Mouse (Mus musculus): Measurements from ENCODE around the gene Tmem222. TPM values are rescaled to one million over a fixed set of nuclear protein-coding genes. Genes with fewer than 3 reads are reported as not detected.

Tmem222 gene
- total RNA-seq, 2 experiments from 2014 or later: 25.1 to 27.0 TPM

GRCm38 (mm10) chr4:133223875-133224274 lies 53.7 kb downstream of the Tmem222 start:
- intact Hi-C loops (cut with DNase I): no loop called here
- DNase-seq: no peak

DNA sequence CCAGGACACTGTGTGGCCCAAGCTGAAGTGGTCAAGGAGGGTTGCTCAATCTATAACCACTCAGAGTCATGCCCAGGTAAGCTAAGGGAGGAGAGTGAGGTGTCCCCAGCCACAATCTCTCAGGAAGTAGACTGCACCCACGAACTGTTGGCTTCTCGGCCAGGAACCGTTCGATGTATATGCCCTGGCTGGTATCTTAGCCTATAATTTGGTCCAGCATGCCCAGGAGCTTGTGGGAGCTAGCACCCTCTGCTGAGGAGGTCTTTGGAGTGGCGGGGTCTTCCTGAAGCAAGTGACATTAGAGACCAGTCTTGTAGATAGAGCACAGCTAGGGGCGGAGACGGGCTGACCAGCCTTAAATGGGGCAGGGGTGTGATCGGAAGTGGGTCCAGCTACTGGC lies 55.9 kb downstream of the Tmem222 start:
- intact Hi-C loops (cut with DNase I): no loop called here

GRCm38 (mm10) chr4:133220656-133221055 lies 56.9 kb downstream of the Tmem222 start:
- DNase-seq: no peak
- intact Hi-C loops (cut with DNase I): no loop called here

More for the DNA sequence above, 55.9 kb downstream of the Tmem222 start:
- no peak for DNase-seq

GRCm38 (mm10) chr4:133218745-133219144 lies 58.8 kb downstream of the Tmem222 start:
- DNase-seq: no peak
- intact Hi-C loops (cut with DNase I): no loop called here

DNA sequence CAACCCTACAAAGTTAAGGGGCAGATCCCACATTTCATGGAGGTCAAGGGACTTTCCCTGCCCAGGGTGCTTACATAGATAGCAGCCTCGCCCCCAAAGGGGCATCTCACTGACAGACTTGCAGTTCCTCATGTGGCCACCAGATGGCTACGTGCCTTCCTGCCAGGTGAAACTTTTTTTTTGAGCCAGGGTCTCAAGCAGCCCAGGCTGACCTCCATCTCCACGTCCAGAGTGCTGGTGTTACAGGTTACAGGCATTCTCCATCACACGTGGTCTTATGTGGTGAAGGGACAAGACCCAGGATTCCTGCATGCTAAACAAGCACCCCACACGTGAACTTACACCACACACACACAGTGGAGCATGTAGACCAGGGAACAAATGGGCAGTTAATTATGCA lies 60.0 kb downstream of the Tmem222 start:
- intact Hi-C loops (cut with DNase I): loop anchor here (1.0 kb wide), 1 partner anchor 80 kb away; no protein-coding TSS in a partner anchor
- peak; percentile 65 to 77 for DNase-seq

Other genes with a start within 250 kb of the Tmem222 start
- gene Wasf2, start 147.3 kb downstream of the Tmem222 start, total RNA-seq (2021): 100 to 1,000 TPM; 133 to 135 TPM
- not detected for gene Cd164l2, start 65.7 kb downstream of the Tmem222 start, total RNA-seq (2021)
- gene Gpr3, start 65.3 kb downstream of the Tmem222 start, total RNA-seq (2021): under 1 TPM in 1 of 2 experiments, not detected in 1; 0.22 TPM
- gene Map3k6, start 37.0 kb downstream of the Tmem222 start, total RNA-seq (2021): 10 to 100 TPM; 22.4 to 22.5 TPM
- gene Sytl1, start 14.7 kb downstream of the Tmem222 start, total RNA-seq (2021): 1 to 10 TPM in 1 of 2 experiments, under 1 TPM in 1; 0.84 to 2.4 TPM
- gene Wdtc1, start 75.7 kb upstream of the Tmem222 start, total RNA-seq (2021): 10 to 100 TPM; 65.7 to 70.6 TPM
- 10 to 100 TPM; 21.2 to 22.9 TPM for gene Slc9a1, start 91.9 kb upstream of the Tmem222 start, total RNA-seq (2021)
- gene Tent5b, start 202.3 kb upstream of the Tmem222 start, total RNA-seq (2021): 1 to 10 TPM; 3.5 to 5.1 TPM
- 1 to 10 TPM; 1.6 to 3.1 TPM for gene Trnp1, start 220.8 kb upstream of the Tmem222 start, total RNA-seq (2021)
- gene Kdf1, start 241.2 kb upstream of the Tmem222 start, total RNA-seq (2021): not detected

Data from heart, postnatal 14 days (tissue).